Mouse (Mus musculus): Measurements from ENCODE around the gene Adra1b.

The Adra1b gene

GRCm38 (mm10) chr11:43901051-43901654, at the start of gene Adra1b:
TSS of gene Adra1b (minus strand) at chr11:43901210.
- no peak for DNase-seq

GRCm38 (mm10) chr11:43950274-43950673, 49.3 kb upstream of the Adra1b start:
- no peak for DNase-seq

GRCm38 (mm10) chr11:43943781-43944180, 42.8 kb upstream of the Adra1b start:
- DNase-seq = no peak

GRCm38 (mm10) chr11:43943167-43943566, 42.2 kb upstream of the Adra1b start:
- no peak for DNase-seq

GRCm38 (mm10) chr11:43940501-43941202, 39.6 kb upstream of the Adra1b start:
- DNase-seq = no peak

- no peak for DNase-seq
Measured at GRCm38 (mm10) chr11:43936023-43936422, 35.0 kb upstream of the Adra1b start.

- no peak for DNase-seq
Measured at GRCm38 (mm10) chr11:43933480-43933879, 32.5 kb upstream of the Adra1b start.

GRCm38 (mm10) chr11:43933000-43933399, 32.0 kb upstream of the Adra1b start:
- DNase-seq = no peak

GRCm38 (mm10) chr11:43930191-43930590, 29.2 kb upstream of the Adra1b start:
- no peak for DNase-seq

GRCm38 (mm10) chr11:43929706-43930105, 28.7 kb upstream of the Adra1b start:
- no peak for DNase-seq

GRCm38 (mm10) chr11:43929178-43929577, 28.2 kb upstream of the Adra1b start:
- DNase-seq = peak; percentile 71

GRCm38 (mm10) chr11:43927133-43927815, 26.3 kb upstream of the Adra1b start:
- DNase-seq = no peak

GRCm38 (mm10) chr11:43926163-43926562, 25.2 kb upstream of the Adra1b start:
- DNase-seq = no peak

- DNase-seq = no peak
Measured at GRCm38 (mm10) chr11:43925584-43925983, 24.6 kb upstream of the Adra1b start.

- DNase-seq = no peak
Measured at GRCm38 (mm10) chr11:43921701-43922100, 20.7 kb upstream of the Adra1b start.

GRCm38 (mm10) chr11:43919492-43920055, 18.6 kb upstream of the Adra1b start:
- DNase-seq = no peak

GRCm38 (mm10) chr11:43914552-43915447, 13.8 kb upstream of the Adra1b start:
- peak; percentile 74 for DNase-seq

- peak; percentile 42 for DNase-seq
Measured at GRCm38 (mm10) chr11:43912136-43912888, 11.3 kb upstream of the Adra1b start.

- no peak for DNase-seq
Measured at GRCm38 (mm10) chr11:43911646-43912045, 10.6 kb upstream of the Adra1b start.

GRCm38 (mm10) chr11:43903351-43903750, 2.3 kb upstream of the Adra1b start:
- no peak for DNase-seq

GRCm38 (mm10) chr11:43899696-43900095, 1.3 kb downstream of the Adra1b start:
- DNase-seq = no peak

- no peak for DNase-seq
Measured at GRCm38 (mm10) chr11:43895323-43895722, 5.7 kb downstream of the Adra1b start.

All from lung, postnatal 10 days (tissue).